Mouse (Mus musculus): Measurements from ENCODE around the gene Pot1b. TPM values are rescaled to one million over a fixed set of nuclear protein-coding genes. Genes with fewer than 3 reads are reported as not detected.

Gene Pot1b
- 6.4 and 9.7 TPM in 2 replicates for polyA plus RNA-seq (2015; fragmentation: Nextera tagmentation; extraction: Ambion mirVana)

GRCm38 (mm10) chr17:55711984-55712811 is at the start of gene Pot1b:
Gene Pot1b, minus strand, starts transcription at chr17:55712628.

GRCm38 (mm10) chr17:55749786-55750185 is 37.4 kb upstream of the Pot1b start, which contains the start of gene Adgre4:
Gene Adgre4, plus strand, starts transcription at chr17:55749984.

GRCm38 (mm10) chr17:55625092-55625491 is 87.3 kb downstream of the Pot1b start, which contains the start of gene Vmn2r118:
Gene Vmn2r118, minus strand, starts transcription at chr17:55625192.

Other genes with a start within 250 kb of the Pot1b start
- gene Vmn2r118, start 87.4 kb downstream of the Pot1b start, polyA plus RNA-seq (2015; fragmentation: Nextera tagmentation; extraction: Ambion mirVana) = not detected in 2 replicates
- 0.69 and 0.77 TPM in 2 replicates for gene Adgre4, start 37.4 kb upstream of the Pot1b start, polyA plus RNA-seq (2015; fragmentation: Nextera tagmentation; extraction: Ambion mirVana)
- 8.9 and 11.5 TPM in 2 replicates for gene Zfp119a, start 166.3 kb upstream of the Pot1b start, polyA plus RNA-seq (2015; fragmentation: Nextera tagmentation; extraction: Ambion mirVana)
- gene Zfp959, start 179.5 kb upstream of the Pot1b start, polyA plus RNA-seq (2015; fragmentation: Nextera tagmentation; extraction: Ambion mirVana) = 8.4 and 8.9 TPM in 2 replicates
- gene Zfp119b, start 236.9 kb upstream of the Pot1b start, polyA plus RNA-seq (2015; fragmentation: Nextera tagmentation; extraction: Ambion mirVana) = 7.0 and 12.4 TPM in 2 replicates
- gene Ebi3, start 240.0 kb upstream of the Pot1b start, polyA plus RNA-seq (2015; fragmentation: Nextera tagmentation; extraction: Ambion mirVana) = 2.4 and 3.5 TPM in 2 replicates
- gene Yju2, start 246.5 kb upstream of the Pot1b start, polyA plus RNA-seq (2015; fragmentation: Nextera tagmentation; extraction: Ambion mirVana) = 14.2 and 14.9 TPM in 2 replicates